Mouse (Mus musculus): ENCODE measurements around the gene Frem2. TPM values are rescaled to one million over a fixed set of nuclear protein-coding genes. Genes with fewer than 3 reads are reported as not detected.
A peak's percentile ranks its signal among the peaks of the same experiment; 100 is the strongest.

The Frem2 gene
- polyA plus RNA-seq (2015; fragmentation: Nextera tagmentation; extraction: Ambion mirVana): 1.1 TPM in 2 replicates

DNA sequence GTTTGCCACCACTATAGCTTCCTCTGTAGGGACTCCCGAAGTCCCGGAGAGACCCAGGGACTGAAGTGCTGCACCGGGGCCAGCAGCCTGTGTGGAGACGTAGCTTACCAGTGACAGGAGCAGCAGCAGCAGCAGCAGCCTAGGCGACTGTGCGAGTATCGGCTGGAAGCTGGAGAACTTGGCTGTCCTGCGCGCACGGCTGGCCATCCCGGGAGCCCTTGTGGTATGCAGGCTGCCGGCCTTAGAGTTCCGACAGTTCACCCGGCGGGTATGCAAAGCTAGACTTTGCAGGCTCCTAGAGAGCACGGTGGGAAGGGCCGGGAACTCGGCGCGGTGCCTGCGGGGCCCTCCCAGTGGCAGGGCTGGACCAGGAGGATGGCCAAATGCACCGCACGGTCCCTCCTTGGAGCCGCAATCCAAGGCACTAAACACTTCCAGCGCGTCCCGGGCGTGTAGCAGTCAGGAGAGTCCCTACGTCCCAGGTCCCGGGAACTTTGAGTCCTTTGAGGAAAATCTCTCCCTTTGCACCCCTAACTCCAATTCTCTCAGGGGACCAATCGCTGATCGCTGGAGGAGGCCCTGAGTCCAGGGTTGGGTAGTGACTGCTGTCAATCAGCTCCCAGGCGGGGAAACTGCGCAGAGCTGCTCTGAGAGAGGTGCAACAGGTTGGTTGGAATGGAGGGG is at the start of gene Frem2:
TSS of gene Frem2 (minus strand) at position 478 of the 684 bp plus-strand sequence.
- H3K4me3 ChIP-seq: peak within 1 kb of the TSS; percentile 46
- H3K9me3 ChIP-seq: no peaks in the 10 kb centered on the region
- peak within 1 kb of the TSS; percentile 99 for H3K4me2 ChIP-seq (replicated peaks)
- H3K36me3 ChIP-seq: no peaks in the 10 kb centered on the region
- H3K4me1 ChIP-seq: peaks cover 26% of the 10 kb centered on the region
- peaks cover 15% of the 10 kb centered on the region for H3K27me3 ChIP-seq
- no peak within 1 kb of the TSS for H3K27ac ChIP-seq (replicated peaks)
- peak; percentile 97 for ATAC-seq (replicated peaks)
- WGBS: under 1% methylated on average over 34 of the region's 34 CpGs
- H3K9ac ChIP-seq (replicated peaks): peak within 1 kb of the TSS; percentile 41

DNA sequence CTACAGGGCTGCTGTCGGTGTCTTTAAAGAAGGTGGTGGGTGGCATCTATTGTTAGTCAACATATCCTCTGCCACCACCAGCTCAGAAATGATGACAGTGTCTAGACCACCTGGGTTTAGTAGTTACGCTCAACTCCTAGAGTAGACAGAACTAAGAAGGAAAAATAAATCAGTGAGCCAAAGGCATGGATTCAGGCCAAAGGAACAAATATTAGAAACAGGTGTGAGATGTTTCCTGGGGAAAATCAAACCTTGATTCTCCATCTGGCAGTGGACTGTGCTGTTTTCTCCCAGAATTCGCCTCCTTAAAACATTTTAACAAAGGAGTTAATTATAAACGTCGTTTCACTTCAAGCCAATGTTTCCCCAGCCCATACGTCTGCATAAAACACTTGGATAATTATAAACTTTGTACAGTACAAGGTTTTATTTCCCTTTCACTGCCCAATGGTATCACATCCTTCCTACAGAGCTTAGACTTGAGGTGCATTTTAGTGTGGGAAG is 48.9 kb upstream of the Frem2 start:
- Histone ChIP-seq H3K9ac (replicated peaks) (no peak overlapping the region), H3K4me1 (peaks cover 25% of the 10 kb centered on the region), H3K4me3 (no peak overlapping the region), H3K27ac (replicated peaks) (no peak overlapping the region), H3K36me3 (no peaks in the 10 kb centered on the region), H3K9me3 (no peaks in the 10 kb centered on the region), H3K27me3 (no peaks in the 10 kb centered on the region), H3K4me2 (replicated peaks) (no peak overlapping the region)
- WGBS: 49% methylated on average over 6 of the region's 6 CpGs
- ATAC-seq (replicated peaks): no peak

DNA sequence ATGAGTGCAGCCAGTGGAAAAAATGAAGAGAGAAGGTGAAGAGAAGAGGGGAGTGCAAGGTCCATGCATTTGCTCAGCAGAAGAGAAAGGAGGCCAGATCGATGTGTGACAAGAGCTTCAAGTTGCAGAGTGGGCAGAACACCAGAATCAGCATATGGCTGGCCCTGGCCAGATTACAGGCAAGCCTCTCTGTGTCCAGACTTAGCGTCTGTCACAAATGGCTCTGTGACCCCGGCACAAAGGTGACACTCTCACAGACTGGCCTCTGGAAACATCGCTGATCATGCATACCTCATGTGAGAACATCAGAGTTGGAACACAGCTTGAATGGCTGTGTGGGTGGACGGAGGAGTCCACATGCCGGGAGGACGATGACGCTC is 46.0 kb upstream of the Frem2 start:
- Histone ChIP-seq H3K27ac (replicated peaks) (peak overlapping the region; percentile 55), H3K4me2 (replicated peaks) (0 out of 2 replicates have a peak overlapping the region, but pooled peaks have one; percentile 17), H3K27me3 (no peaks in the 10 kb centered on the region), H3K9me3 (no peaks in the 10 kb centered on the region), H3K4me3 (no peak overlapping the region), H3K4me1 (peaks cover 25% of the 10 kb centered on the region), H3K9ac (replicated peaks) (no peak overlapping the region), H3K36me3 (no peaks in the 10 kb centered on the region)
- WGBS: 52% methylated on average over 8 of the region's 8 CpGs
- ATAC-seq (replicated peaks): peak; percentile 76

DNA sequence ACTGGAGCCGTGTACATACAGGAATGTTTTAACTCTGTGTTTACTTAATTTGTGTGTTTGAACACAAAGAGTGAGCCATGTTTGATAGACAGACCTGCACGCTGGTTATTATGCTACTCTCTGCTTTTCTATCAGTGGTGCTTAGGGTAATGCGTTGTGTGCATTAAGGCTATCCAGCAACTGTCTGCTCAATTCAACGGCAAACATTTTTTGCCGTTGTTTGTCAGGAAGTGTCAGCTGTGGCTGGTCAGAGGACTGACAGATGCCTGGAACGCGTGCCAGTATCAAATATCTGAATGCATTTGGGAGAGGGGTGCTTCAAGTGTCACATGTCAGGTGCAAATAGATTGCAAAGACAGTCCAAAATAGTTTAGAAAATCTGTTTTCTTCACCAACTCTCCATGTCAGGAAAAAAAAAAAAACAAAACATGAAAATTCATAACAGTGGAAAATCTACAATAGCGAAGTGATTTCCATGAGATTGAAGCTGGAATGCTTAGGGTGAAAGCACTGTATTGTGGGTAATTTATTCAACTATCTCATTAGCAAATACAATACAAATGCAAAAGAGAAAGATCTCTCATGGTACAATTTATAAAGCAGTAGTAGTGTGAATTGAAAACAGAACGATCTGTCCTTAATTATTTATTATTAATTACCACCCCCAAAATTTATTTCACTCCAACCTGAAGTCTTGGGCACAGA is 45.4 kb upstream of the Frem2 start:
- Histone ChIP-seq H3K4me2 (replicated peaks) (peak overlapping the region; percentile 17), H3K9ac (replicated peaks) (no peak overlapping the region), H3K4me3 (no peak overlapping the region), H3K36me3 (no peaks in the 10 kb centered on the region), H3K4me1 (peaks cover 25% of the 10 kb centered on the region), H3K27ac (replicated peaks) (peak overlapping the region; percentile 55), H3K27me3 (no peaks in the 10 kb centered on the region), H3K9me3 (no peaks in the 10 kb centered on the region)
- peak; percentile 75 for ATAC-seq (replicated peaks)
- 20% methylated on average over 9 of the region's 9 CpGs for WGBS

DNA sequence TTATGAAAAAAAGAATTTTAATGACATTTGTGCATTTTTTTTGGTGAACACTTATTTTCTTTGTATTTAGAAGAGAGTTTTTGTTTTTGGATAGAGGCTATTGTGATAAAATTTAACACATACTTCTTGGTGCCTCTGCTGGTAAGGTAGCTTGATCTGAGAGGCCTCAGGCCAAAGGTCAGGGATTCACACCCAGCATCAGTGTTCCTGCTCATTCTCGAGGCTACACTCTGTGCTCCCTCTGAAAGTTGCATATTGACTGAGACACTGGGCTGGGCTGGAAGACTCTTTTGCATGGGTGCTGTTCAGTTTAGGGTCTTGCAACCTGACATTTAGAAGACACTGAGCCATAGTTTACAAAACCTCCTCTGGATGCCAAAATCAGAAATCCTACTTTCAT is 44.8 kb upstream of the Frem2 start:
- Histone ChIP-seq H3K9me3 (no peaks in the 10 kb centered on the region), H3K4me1 (peaks cover 25% of the 10 kb centered on the region), H3K9ac (replicated peaks) (no peak overlapping the region), H3K4me2 (replicated peaks) (no peak overlapping the region), H3K36me3 (no peaks in the 10 kb centered on the region), H3K27me3 (no peaks in the 10 kb centered on the region), H3K27ac (replicated peaks) (peak overlapping the region; percentile 55), H3K4me3 (no peak overlapping the region)
- 33% methylated on average over 1 of the region's 1 CpGs for WGBS
- no peak for ATAC-seq (replicated peaks)

DNA sequence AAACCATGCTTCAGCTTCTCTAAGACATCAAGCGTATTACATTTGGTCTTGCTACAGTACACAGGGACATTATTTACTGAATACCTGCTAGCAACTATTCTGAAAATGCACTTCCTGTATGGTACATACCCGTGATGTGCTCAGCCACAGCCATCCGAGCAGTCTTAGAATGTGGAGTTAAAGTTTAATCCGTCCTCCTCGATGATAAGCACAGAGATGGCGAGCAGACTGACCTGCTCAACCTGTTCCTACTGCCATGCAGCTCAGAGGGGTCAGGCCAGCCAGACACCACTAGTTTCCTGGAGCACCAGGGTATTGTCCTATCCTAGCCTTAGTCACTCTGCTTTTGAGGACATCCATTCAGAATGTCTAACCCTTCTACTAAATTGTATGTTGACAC is 30.6 kb upstream of the Frem2 start:
- WGBS: 89% methylated on average over 6 of the region's 6 CpGs
- Histone ChIP-seq H3K4me1 (no peaks in the 10 kb centered on the region), H3K36me3 (no peaks in the 10 kb centered on the region), H3K27ac (replicated peaks) (no peak overlapping the region), H3K4me3 (no peak overlapping the region), H3K9ac (replicated peaks) (no peak overlapping the region), H3K9me3 (no peaks in the 10 kb centered on the region), H3K4me2 (replicated peaks) (no peak overlapping the region), H3K27me3 (no peaks in the 10 kb centered on the region)
- ATAC-seq (replicated peaks): no peak

DNA sequence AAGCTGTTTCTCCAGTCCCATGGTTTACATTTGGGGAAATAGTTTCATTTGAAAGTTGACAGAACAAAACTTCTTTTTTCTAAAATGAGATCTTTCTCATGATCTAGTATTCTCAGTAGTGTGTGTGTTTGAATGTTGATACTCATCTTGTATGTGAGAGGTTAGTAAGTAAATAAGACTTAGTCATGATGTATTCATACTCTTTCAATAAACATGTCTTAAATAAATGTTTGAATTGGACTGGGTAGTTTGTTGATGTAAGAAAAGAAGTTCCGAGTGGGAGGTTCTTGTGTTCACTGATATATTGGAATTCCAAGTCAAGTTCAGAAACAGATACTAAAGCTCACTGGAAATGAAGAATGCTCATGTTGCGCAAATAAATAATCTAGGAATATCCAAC is 25.1 kb upstream of the Frem2 start:
- Histone ChIP-seq H3K4me3 (no peak overlapping the region), H3K4me1 (0 out of 2 replicates have a peak, but pooled peaks cover 2% of the 10 kb centered on the region), H3K9me3 (no peaks in the 10 kb centered on the region), H3K4me2 (replicated peaks) (no peak overlapping the region), H3K27ac (replicated peaks) (no peak overlapping the region), H3K9ac (replicated peaks) (no peak overlapping the region), H3K27me3 (no peaks in the 10 kb centered on the region), H3K36me3 (no peaks in the 10 kb centered on the region)
- WGBS: 89% methylated on average over 2 of the region's 2 CpGs
- ATAC-seq (replicated peaks): no peak

DNA sequence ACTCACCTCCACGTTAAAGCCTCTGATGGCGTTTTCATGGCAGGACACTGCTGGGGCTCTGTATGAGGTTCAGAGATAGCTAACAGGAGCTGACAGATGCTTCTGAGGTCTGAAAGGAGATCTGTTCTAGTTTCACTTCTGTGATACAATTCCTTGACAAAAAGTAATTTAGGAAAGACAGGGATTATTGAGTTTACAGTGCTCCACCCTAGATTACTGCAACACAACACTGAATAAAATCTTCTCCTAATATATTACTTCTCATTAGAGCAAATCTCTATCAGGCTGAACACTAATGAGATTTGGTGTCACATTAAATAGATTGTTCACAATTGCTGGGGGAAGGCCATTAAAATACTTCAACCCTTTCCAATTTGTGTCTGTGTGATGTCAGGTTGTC is 23.7 kb upstream of the Frem2 start:
- no peaks in the 10 kb centered on the region for H3K9me3 ChIP-seq
- ATAC-seq (replicated peaks): no peak
- H3K4me3 ChIP-seq: no peak overlapping the region
- no peaks in the 10 kb centered on the region for H3K36me3 ChIP-seq
- H3K27ac ChIP-seq (replicated peaks): no peak overlapping the region
- no peaks in the 10 kb centered on the region for H3K27me3 ChIP-seq
- H3K9ac ChIP-seq (replicated peaks): no peak overlapping the region
- 0 out of 2 replicates have a peak, but pooled peaks cover 2% of the 10 kb centered on the region for H3K4me1 ChIP-seq
- H3K4me2 ChIP-seq (replicated peaks): no peak overlapping the region
- WGBS: 22% methylated on average over 2 of the region's 2 CpGs

DNA sequence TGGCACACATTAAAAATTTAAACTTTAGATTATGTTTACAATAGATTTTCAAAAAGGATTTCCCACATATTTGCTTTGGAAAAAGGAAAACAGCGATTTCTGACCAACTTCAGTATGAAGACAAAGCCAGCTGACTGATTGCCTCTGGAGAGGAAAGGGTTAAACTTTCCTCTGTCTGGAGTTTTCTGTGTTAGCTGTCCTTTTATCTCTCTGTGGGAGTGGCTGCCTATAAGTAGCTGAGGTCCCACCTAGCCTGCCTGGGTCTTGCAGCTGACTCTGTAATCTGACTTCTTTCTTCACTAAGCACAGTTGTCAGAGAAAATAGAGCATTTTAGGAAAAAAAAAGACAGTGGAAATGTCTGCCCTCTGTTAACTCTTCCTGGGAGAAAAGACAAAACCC is 17.1 kb upstream of the Frem2 start:
- Histone ChIP-seq H3K27ac (replicated peaks) (no peak overlapping the region), H3K4me3 (no peak overlapping the region), H3K4me1 (peaks cover 3% of the 10 kb centered on the region; the same call in 1 of the 2 replicates), H3K4me2 (replicated peaks) (no peak overlapping the region), H3K27me3 (no peaks in the 10 kb centered on the region), H3K36me3 (no peaks in the 10 kb centered on the region), H3K9me3 (no peaks in the 10 kb centered on the region), H3K9ac (replicated peaks) (no peak overlapping the region)
- 40% methylated on average over 1 of the region's 1 CpGs for WGBS
- no peak for ATAC-seq (replicated peaks)

DNA sequence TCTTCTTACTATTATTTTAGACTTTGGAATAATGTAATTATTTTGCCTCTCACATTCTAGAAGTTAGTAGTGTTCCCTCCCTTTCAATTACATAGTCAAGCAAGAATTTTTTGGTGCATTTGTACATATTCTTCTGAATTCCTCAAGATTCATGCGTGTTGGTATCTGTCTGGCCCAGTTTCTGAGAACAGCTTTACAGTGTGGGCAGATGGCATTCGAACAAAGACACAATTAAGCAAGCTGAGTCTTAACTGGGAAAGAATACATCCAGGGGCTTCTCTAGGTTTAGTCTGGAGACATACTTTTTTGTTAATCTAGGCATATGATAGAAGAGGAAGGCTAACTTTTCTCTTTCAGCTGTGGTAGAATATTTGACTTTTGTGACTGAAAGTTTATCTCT is 12.6 kb upstream of the Frem2 start:
- no peak for ATAC-seq (replicated peaks)
- Histone ChIP-seq H3K36me3 (no peaks in the 10 kb centered on the region), H3K9me3 (no peaks in the 10 kb centered on the region), H3K4me1 (peaks cover 3% of the 10 kb centered on the region; the same call in 1 of the 2 replicates), H3K27me3 (no peaks in the 10 kb centered on the region), H3K4me3 (no peak overlapping the region), H3K9ac (replicated peaks) (no peak overlapping the region), H3K27ac (replicated peaks) (no peak overlapping the region), H3K4me2 (replicated peaks) (no peak overlapping the region)
- 82% methylated on average over 2 of the region's 2 CpGs for WGBS

DNA sequence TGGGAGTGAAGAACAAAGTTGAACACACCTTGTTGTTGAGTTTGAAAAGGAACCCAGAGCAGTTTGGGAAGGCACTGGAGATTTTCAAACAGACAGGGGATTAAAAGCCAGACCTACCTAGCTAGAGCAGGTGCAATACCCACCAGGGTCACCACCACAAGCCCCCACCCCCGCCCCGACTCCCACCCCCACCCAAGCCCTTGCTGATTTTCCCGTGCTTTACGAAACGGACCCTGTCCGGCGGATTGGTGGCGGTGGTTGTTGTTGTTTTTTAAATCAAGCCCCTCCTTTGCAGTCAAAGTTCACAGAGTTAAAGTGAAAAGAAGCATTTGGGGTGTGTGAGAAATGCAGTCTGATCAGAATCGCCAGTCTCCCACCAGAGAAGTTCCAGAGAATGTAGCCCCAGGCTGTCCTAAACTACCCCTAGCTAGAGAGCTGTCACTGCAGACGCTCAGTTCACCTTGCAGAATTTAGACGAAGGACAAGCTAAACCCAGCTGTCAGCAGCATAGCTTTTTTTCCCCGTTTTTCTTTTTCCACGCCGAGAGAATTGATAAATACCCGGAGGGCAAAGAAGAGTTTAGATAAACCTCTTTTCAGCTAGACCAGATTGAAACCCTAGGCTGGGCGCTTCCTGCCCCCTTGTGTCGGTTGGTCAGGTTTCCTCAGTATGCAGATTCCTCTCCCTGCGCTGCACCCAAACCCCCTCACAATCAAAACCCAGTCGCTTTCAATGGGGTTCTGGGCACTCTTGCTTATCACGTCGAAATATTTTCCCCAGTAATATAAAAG is 784 bp upstream of the Frem2 start:
- WGBS: under 1% methylated on average over 21 of the region's 21 CpGs
- Histone ChIP-seq H3K36me3 (no peaks in the 10 kb centered on the region), H3K4me2 (replicated peaks) (peak overlapping the region; percentile 99), H3K9me3 (no peaks in the 10 kb centered on the region), H3K4me3 (peak overlapping the region; percentile 46), H3K9ac (replicated peaks) (0 out of 2 replicates have a peak overlapping the region, but pooled peaks have one; percentile 9), H3K27me3 (peaks cover 15% of the 10 kb centered on the region), H3K27ac (replicated peaks) (no peak overlapping the region), H3K4me1 (peaks cover 26% of the 10 kb centered on the region)
- 0 out of 2 replicates have a peak, but pooled peaks have one; percentile 3 for ATAC-seq (replicated peaks)

Measured in forebrain, embryonic 15.5 days (tissue).